Mouse (Mus musculus) forebrain, embryonic 11.5 days (tissue): ENCODE results near the gene Prkar1a. TPM values are rescaled to one million over a fixed set of nuclear protein-coding genes. Genes with fewer than 3 reads are reported as not detected.

ENCODE experiments used
- ATAC-seq: fragments of 200-750 bp; cut with Nextera tagmentation; replicated peaks from 2 replicates; pipeline ENCODE4 v1.8.0; 2017; ENCODE audit warnings: moderate TSS enrichment; ENCODE audit not compliant: low FRiP score
- DNase-seq: peaks from one replicate; pipeline ENCODE4 v3.0.0-alpha.2; 2017; ENCODE audit warnings: low spot score
- H3K27ac ChIP-seq: fragments of 300-500 bp; sonication (generic); 2 replicates; pipeline ENCODE4 v1.5.1; 2014; ENCODE audit warnings: low read depth, low read length
- H3K27me3 ChIP-seq: fragments of 300-500 bp; sonication (generic); 2 replicates; pipeline ENCODE4 v1.6.1; 2014; ENCODE audit warnings: mild to moderate bottlenecking, low read length, mixed read lengths; ENCODE audit not compliant: control insufficient read depth, insufficient read depth
- H3K36me3 ChIP-seq: fragments of 300-500 bp; sonication (generic); 2 replicates; pipeline ENCODE4 v1.6.1; 2014; ENCODE audit warnings: mild to moderate bottlenecking, low read length, moderate library complexity, mixed read lengths; ENCODE audit not compliant: control insufficient read depth, insufficient read depth
- H3K4me1 ChIP-seq: fragments of 300-500 bp; sonication (generic); replicated peaks from 2 replicates; pipeline ENCODE4 v1.6.1; 2014; ENCODE audit warnings: low read length, mixed read lengths; ENCODE audit not compliant: control insufficient read depth, insufficient read depth
- H3K4me2 ChIP-seq: fragments of 300-500 bp; sonication (generic); 2 replicates; pipeline ENCODE4 v1.6.1; 2014; ENCODE audit warnings: low read depth, mild to moderate bottlenecking, low read length, moderate library complexity, mixed read lengths; ENCODE audit not compliant: severe bottlenecking
- H3K4me3 ChIP-seq: fragments of 300-500 bp; sonication (generic); 2 replicates; pipeline ENCODE4 v1.5.1; 2014; ENCODE audit warnings: low read depth, low read length
- H3K9ac ChIP-seq: fragments of 300-500 bp; sonication (generic); 2 replicates; pipeline ENCODE4 v1.6.1; 2014; ENCODE audit warnings: low read length
- H3K9me3 ChIP-seq: fragments of 300-500 bp; sonication (generic); 2 replicates; pipeline ENCODE4 v1.6.1; 2016; ENCODE audit warnings: low read length, mixed read lengths; ENCODE audit not compliant: control insufficient read depth
- WGBS: fragments of 180-500 bp; shearing (Covaris S2); extraction: QIAGEN DNeasy Blood & Tissue Kit; methylation state at CpG from one replicate; pipeline ENCODE4 v1.1.7; 2014; 5-methylcytosine and 5-hydroxymethylcytosine counted together
- polyA plus RNA-seq: library from polyadenylated mRNA; unstranded; fragments of >200 nt; fragmentation: Nextera tagmentation; extraction: Ambion mirVana; gene quantifications from 2 replicates; pipeline ENCODE4 v1.2.1, GENCODE M21; 2014

Gene Prkar1a
- polyA plus RNA-seq, 1 experiment from 2014 or later: 367 TPM

DNA sequence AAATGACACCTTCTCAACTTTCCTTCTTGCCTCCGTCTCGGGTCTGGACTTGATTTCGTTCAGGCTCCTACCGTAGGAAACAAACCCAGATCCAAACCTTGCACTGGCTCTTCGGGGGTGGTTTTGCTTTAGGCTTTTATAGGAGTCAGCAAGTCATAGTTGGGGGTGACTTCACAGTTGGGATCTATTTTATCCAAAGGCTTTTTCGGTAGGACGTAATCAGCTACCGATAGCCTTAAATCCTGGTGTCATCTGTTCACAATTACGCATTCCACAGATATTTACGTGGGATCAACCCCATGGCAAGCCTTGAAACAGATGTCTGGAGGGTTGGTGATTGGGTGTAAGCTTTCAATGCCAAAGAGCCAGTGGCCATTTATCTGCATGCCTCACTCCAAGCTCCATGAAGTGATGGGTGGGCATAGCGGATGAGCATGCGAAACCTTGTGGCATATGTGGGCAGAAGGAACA, 66.1 kb downstream of the Prkar1a start:
- WGBS: 76% methylated on average over 12 of the region's 12 CpGs
- ATAC-seq: no peak
- no peaks in the 10 kb centered on the region for H3K9me3 ChIP-seq

DNA sequence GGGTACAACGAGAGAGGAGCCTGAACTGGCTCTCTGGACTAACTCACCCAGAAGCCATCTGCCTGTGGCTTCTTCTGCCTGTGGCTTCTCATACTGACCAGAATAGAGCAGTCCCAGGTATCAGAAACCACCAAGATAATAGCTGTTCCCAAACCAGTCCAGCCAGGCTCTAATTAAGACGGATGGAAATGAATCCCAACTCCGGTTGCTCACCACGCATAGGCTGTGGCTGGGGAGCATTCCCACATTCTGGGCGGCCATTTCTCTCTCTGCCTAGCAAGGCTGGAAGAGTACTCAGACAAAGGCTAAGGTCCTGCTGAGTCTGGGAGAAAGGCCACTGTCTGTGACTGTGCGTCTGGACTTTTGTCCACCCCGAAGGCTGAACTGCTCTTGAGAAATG, 67.8 kb downstream of the Prkar1a start:
- no peak overlapping the region for H3K9ac ChIP-seq

More for the DNA sequence above, 66.1 kb downstream of the Prkar1a start:
- H3K4me3 ChIP-seq: no peak overlapping the region
- no peaks in the 10 kb centered on the region for H3K27me3 ChIP-seq
- no peaks in the 10 kb centered on the region for H3K36me3 ChIP-seq
- H3K4me1 ChIP-seq: no peaks in the 10 kb centered on the region
- DNase-seq: no peak
- H3K27ac ChIP-seq: no peak overlapping the region
- H3K9ac ChIP-seq: no peak overlapping the region
- no peak overlapping the region for H3K4me2 ChIP-seq

GRCm38 (mm10) chr11:109717448-109717847, 68.2 kb downstream of the Prkar1a start:
- no peak overlapping the region for H3K4me3 ChIP-seq
- H3K4me1 ChIP-seq: peaks cover 5% of the 10 kb centered on the region; the same call in 1 of the 2 replicates
- no peak overlapping the region for H3K9ac ChIP-seq
- H3K9me3 ChIP-seq: no peaks in the 10 kb centered on the region
- H3K4me2 ChIP-seq: no peak overlapping the region
- no peak overlapping the region for H3K27ac ChIP-seq
- H3K27me3 ChIP-seq: peaks cover 8% of the 10 kb centered on the region; the same call in 1 of the 2 replicates
- no peak for DNase-seq
- H3K36me3 ChIP-seq: no peaks in the 10 kb centered on the region
- 88% methylated on average over 5 of the region's 5 CpGs for WGBS
- no peak for ATAC-seq

More for the DNA sequence above, 67.8 kb downstream of the Prkar1a start:
- no peak overlapping the region for H3K4me2 ChIP-seq
- H3K36me3 ChIP-seq: no peaks in the 10 kb centered on the region
- DNase-seq (no peak), ATAC-seq (no peak)
- no peak overlapping the region for H3K27ac ChIP-seq
- H3K9me3 ChIP-seq: no peaks in the 10 kb centered on the region
- H3K27me3 ChIP-seq: peaks cover 6% of the 10 kb centered on the region; the same call in 1 of the 2 replicates
- peaks cover under 1% of the 10 kb centered on the region; the same call in 1 of the 2 replicates for H3K4me1 ChIP-seq
- 75% methylated on average over 7 of the region's 7 CpGs for WGBS
- no peak overlapping the region for H3K4me3 ChIP-seq

- Histone ChIP-seq H3K27me3 (peaks cover 14% of the 10 kb centered on the region; the same call in 1 of the 2 replicates), H3K9ac (no peak overlapping the region), H3K27ac (no peak overlapping the region), H3K9me3 (no peaks in the 10 kb centered on the region), H3K4me2 (no peak overlapping the region), H3K4me1 (peaks cover 5% of the 10 kb centered on the region; the same call in 1 of the 2 replicates), H3K4me3 (no peak overlapping the region), H3K36me3 (no peaks in the 10 kb centered on the region)
- no peak for DNase-seq
- WGBS: 87% methylated on average over 15 of the region's 15 CpGs
- ATAC-seq: no peak
Observed at GRCm38 (mm10) chr11:109717966-109718895, 69.0 kb downstream of the Prkar1a start.

Other genes starting within 250 kb of the Prkar1a start
- gene 9930022D16Rik, start 235.5 kb upstream of the Prkar1a start, polyA plus RNA-seq: not detected in 2 replicates
- gene Amz2, start 223.5 kb upstream of the Prkar1a start, polyA plus RNA-seq: 46.6 and 48.2 TPM in 2 replicates
- gene Arsg, start 176.0 kb upstream of the Prkar1a start, polyA plus RNA-seq: 2.7 and 3.2 TPM in 2 replicates
- gene Slc16a6, start 175.8 kb upstream of the Prkar1a start, polyA plus RNA-seq: 4.8 and 6.0 TPM in 2 replicates
- 11.1 and 14.7 TPM in 2 replicates for gene Wipi1, start 37.4 kb upstream of the Prkar1a start, polyA plus RNA-seq
- gene Fam20a, start 72.9 kb downstream of the Prkar1a start, polyA plus RNA-seq: 2.3 and 3.0 TPM in 2 replicates
- gene 1700012B07Rik, start 178.6 kb downstream of the Prkar1a start, polyA plus RNA-seq: not detected in 2 replicates